Mouse (Mus musculus) spleen, adult 2 months (tissue): ENCODE data around the gene Pak1. TPM values are rescaled to one million over a fixed set of nuclear protein-coding genes. Genes with fewer than 3 reads are reported as not detected.
A peak's percentile ranks its signal among the peaks of the same experiment; 100 is the strongest.

Experiments used
- DNase-seq, 2 experiments: peaks; one replicate each; pipeline versions ENCODE4 v3.0.0 to v3.0.0-alpha.2; 2012 to 2021; ENCODE audit warnings: low spot score in 2 of 2, low read depth in 1 of 2
- H3K27ac ChIP-seq: fragments of 200-500 bp; 2 replicates; pipeline ENCODE4 v1.5.1; 2012; ENCODE audit warnings: low read length, inconsistent platforms; ENCODE audit not compliant: insufficient read depth
- H3K27me3 ChIP-seq: fragments of 200-500 bp; 2 replicates; pipeline ENCODE4 v1.6.1; 2012; ENCODE audit warnings: mild to moderate bottlenecking, moderate library complexity, low read length, inconsistent platforms; ENCODE audit not compliant: control insufficient read depth, insufficient read depth
- H3K36me3 ChIP-seq: fragments of 200-500 bp; 2 replicates; pipeline ENCODE4 v1.6.1; 2012; ENCODE audit warnings: mild to moderate bottlenecking, low read length, inconsistent platforms; ENCODE audit not compliant: control insufficient read depth, insufficient read depth
- H3K4me1 ChIP-seq: fragments of 200-500 bp; 2 replicates; pipeline ENCODE4 v1.6.1; 2011; ENCODE audit warnings: inconsistent platforms; ENCODE audit not compliant: control insufficient read depth, insufficient read depth, insufficient read length
- H3K4me3 ChIP-seq: fragments of 200-500 bp; 2 replicates; pipeline ENCODE4 v1.5.1; 2011; ENCODE audit warnings: mild to moderate bottlenecking, inconsistent platforms; ENCODE audit not compliant: insufficient read depth, insufficient read length; ENCODE audit errors: extremely low read depth
- CTCF ChIP-seq: fragments of 200-500 bp; IDR thresholded peaks from 2 replicates; pipeline ENCODE4 v1.5.1; 2011; ENCODE audit warnings: mild to moderate bottlenecking, inconsistent platforms; ENCODE audit not compliant: insufficient read depth, insufficient read length, insufficient replicate concordance; ENCODE audit errors: extremely low read depth
- POLR2A ChIP-seq: fragments of 200-500 bp; IDR thresholded peaks from 2 replicates; pipeline ENCODE4 v1.6.1; 2011; ENCODE audit warnings: low read depth, low read length, inconsistent platforms
- WGBS: fragments of 180-500 bp; shearing (Covaris S2); methylation state at CpG from one replicate; pipeline ENCODE4 v1.1.7; 2018; 5-methylcytosine and 5-hydroxymethylcytosine counted together
- polyA plus RNA-seq: library from polyadenylated mRNA; depleted of rRNA; stranded (reverse); fragments of >200 nt; gene quantifications from 2 replicates; pipeline ENCODE4 v1.2.3, GENCODE M21; 2012; rRNA removed

Pak1 gene
- polyA plus RNA-seq, result 6.5 and 7.3 TPM in 2 replicates

DNA sequence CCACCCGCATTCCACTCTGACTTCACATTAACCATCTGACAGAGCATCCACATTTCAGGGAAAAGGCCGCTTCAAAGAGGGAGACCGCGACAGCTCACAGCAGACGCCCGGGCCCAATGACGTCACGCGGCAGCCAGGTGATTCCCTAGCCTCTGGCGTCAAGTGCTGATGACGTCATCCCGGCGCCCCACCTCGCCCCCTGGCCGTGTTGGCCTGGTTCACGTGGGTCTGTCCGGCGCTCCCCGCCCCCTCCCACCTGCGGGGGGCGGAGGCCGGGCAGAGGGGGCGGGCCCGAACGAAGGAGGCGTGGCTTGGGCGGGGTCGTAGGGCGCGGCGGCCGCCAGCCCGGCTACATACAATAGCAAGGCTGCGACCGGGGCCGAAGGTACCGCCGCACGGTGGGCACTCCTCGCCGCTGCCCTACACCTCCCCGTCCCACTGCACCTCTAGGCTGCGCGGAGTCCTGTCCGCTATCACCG, at the start of gene Pak1:
Pak1 (plus strand) TSS at position 352 of the 479 bp plus-strand sequence.
- WGBS, result 1% methylated on average over 46 of the region's 46 CpGs
- Histone ChIP-seq H3K27ac (no peak within 1 kb of the TSS), H3K4me3 (peak within 1 kb of the TSS; percentile 64), H3K27me3 (peaks cover 14% of the 10 kb centered on the region), H3K4me1 (peaks cover 6% of the 10 kb centered on the region; the same call in 1 of the 2 replicates), H3K36me3 (no peaks in the 10 kb centered on the region)
- DNase-seq, result peak; percentile 25 to 42
- TF ChIP-seq CTCF, result no peak
- TF ChIP-seq POLR2A, result no peak

DNA sequence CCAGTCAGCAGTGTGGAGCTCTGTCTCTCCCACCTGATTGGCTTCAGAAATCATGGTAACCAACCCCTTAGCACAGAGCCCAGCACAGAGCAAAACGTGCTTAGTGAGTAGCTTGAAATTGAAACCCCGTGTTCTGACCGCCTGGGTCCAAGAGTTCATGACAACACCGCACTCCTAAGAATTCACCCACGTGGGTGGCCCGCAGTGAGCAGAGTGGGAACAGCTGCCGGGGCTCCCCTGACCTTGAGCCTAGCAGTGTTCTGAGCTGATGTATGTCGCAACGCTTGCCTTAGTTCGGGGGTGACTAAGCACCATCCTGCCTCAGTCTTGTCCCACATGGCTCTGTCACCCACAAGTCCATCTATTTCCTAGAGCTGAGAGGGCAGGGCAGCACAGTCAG, 47.4 kb upstream of the Pak1 start:
- no peaks in the 10 kb centered on the region for H3K4me1 ChIP-seq
- H3K27ac ChIP-seq, result no peak overlapping the region

DNA sequence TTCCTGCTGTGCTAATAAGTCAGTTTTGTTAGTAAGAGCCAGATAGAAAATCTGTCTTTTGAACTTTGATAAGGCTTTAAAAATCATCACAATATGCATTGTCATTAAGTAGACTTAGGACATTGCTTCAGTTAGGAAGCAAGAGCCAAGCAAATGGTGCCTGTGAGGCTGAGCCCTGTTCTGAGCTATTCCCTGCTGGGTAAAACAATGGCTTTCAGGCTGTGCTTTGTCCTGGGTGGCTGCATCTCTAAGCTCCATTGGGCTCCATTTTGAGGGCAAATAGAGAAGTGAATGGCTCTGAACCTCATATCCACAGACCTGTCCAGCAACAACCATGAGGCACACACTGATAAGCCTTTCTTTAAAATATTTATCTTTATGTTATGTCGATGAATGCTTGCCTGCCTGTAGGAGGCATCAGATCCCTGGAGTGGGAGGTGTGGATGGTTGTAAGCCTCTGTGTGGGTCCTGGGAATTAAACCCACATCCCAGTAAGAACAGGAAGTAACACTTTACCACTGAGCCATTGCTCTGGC, 46.5 kb upstream of the Pak1 start:
- WGBS, result 51% methylated on average over 1 of the region's 1 CpGs
- H3K27ac ChIP-seq, result no peak overlapping the region
- no peak overlapping the region for H3K4me3 ChIP-seq
- 0 out of 2 replicates have a peak, but pooled peaks cover 3% of the 10 kb centered on the region for H3K27me3 ChIP-seq
- TF ChIP-seq CTCF, result no peak
- no peak for TF ChIP-seq POLR2A
- no peaks in the 10 kb centered on the region for H3K4me1 ChIP-seq
- DNase-seq, result no peak
- H3K36me3 ChIP-seq, result no peaks in the 10 kb centered on the region

More for the DNA sequence above, 47.4 kb upstream of the Pak1 start:
- DNase-seq, result no peak
- Histone ChIP-seq H3K27me3 (0 out of 2 replicates have a peak, but pooled peaks cover 3% of the 10 kb centered on the region), H3K36me3 (no peaks in the 10 kb centered on the region), H3K4me3 (no peak overlapping the region)
- TF ChIP-seq POLR2A (no peak), CTCF (no peak)
- 78% methylated on average over 10 of the region's 10 CpGs for WGBS

DNA sequence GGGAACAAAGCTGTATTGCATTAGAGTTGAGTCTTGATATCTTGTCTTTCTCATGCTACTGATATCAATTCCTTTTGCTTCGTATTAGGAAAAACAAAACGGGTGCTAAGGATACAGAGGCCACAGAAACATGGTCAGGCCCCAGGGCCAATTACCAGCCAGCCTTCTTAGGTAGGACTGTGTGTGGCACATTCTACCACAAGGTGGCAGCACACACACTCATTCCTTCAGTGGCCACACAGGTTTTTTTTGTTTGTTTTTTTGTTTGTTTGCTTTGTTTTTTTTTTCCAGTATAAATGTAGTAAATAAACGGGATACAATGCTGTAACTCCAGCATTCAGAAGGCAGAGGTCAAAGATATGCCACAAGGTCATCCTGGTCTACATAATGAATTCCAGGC, 43.0 kb upstream of the Pak1 start:
- peaks cover 5% of the 10 kb centered on the region; the same call in 1 of the 2 replicates for H3K4me1 ChIP-seq
- 10% methylated on average over 3 of the region's 3 CpGs for WGBS
- no peak overlapping the region for H3K27ac ChIP-seq
- H3K27me3 ChIP-seq, result no peaks in the 10 kb centered on the region
- peak; percentile 41 to 47 for DNase-seq
- TF ChIP-seq POLR2A (no peak), CTCF (peak; percentile 60; the same call in 1 of the 2 replicates)
- no peaks in the 10 kb centered on the region for H3K36me3 ChIP-seq
- H3K4me3 ChIP-seq, result no peak overlapping the region

DNA sequence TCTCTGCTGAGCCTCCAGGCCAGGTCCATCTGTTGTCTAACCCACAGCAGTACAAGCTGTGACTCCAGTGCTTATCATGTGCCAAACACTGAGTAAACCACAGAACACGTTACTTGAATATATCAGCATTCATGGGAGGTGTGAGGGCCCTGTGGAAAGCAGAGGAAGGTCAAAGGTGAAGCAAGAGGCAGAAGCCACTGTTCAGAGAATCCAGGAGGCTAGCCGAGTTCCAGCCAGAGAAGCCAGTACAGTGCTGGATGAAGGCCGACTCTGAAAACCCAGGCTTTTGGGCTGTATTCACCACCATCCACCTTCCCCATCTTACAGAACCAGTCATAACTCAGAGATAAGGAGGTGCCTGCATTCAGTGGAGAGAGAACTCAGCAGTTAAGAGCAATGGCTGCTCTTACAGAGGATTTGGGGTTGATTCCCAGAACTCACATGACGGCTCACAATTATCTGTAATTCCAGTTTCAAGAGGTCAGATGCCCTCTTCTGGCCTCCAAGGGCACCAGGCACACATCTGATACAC, 41.1 kb upstream of the Pak1 start:
- DNase-seq, result no peak
- H3K4me1 ChIP-seq, result peaks cover 5% of the 10 kb centered on the region; the same call in 1 of the 2 replicates
- H3K4me3 ChIP-seq, result no peak overlapping the region
- H3K27ac ChIP-seq, result no peak overlapping the region
- H3K36me3 ChIP-seq, result no peaks in the 10 kb centered on the region
- TF ChIP-seq CTCF, result no peak
- TF ChIP-seq POLR2A, result no peak
- no peaks in the 10 kb centered on the region for H3K27me3 ChIP-seq
- whole genome bisulfite sequencing, result 82% methylated on average over 4 of the region's 4 CpGs

DNA sequence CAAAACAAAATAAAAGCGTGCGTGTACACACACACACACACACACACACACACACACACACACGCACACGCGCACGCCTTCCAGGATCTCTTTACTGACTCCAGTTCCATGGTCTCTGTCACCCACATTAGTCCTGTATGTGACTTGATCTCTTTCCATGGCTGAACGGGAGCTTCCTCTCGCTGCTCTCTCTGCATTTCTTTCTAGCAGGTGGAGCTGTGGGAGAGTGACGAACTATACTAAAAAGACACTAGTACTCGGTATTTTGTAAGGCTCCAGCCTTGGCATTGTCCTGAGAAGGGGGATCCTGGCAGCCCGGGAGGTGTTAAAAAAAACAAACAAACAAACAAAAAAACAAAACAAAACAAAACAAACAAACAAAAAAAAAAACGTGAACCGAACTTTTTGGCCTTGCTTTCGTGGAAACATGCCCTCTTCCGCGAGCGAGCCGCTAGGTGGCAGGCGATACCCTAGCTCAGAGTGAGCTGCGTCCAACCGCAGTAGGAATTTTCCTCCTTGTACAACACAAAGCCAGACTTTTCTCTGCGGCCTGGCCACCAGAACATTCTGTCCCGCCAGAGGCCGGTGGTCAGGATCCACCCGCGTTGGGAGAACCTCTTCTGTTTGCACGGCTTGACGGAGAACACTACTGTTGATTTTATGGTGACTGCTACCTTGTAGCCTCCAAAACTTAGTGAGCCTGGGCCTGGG, 40.4 kb upstream of the Pak1 start:
- Histone ChIP-seq H3K27ac (peak overlapping the region; percentile 48; the same call in 1 of the 2 replicates), H3K4me3 (peak overlapping the region; percentile 53), H3K27me3 (no peaks in the 10 kb centered on the region), H3K4me1 (peaks cover 5% of the 10 kb centered on the region; the same call in 1 of the 2 replicates), H3K36me3 (no peaks in the 10 kb centered on the region)
- WGBS, result 22% methylated on average over 28 of the region's 28 CpGs
- TF ChIP-seq POLR2A, result no peak
- TF ChIP-seq CTCF, result peak; percentile 88
- DNase-seq, result peak; percentile 44 to 76
